Mouse (Mus musculus) liver, adult 2 months (tissue): ENCODE measurements around the gene Cntd1.

ENCODE experiments used
- CTCF ChIP-seq: fragments of 200-500 bp; IDR thresholded peaks from 2 replicates; pipeline ENCODE4 v1.5.1; 2011; ENCODE audit warnings: low read depth, low read length, control low read depth
- POLR2A ChIP-seq: fragments of 200-500 bp; IDR thresholded peaks from 2 replicates; pipeline ENCODE4 v1.6.1; 2011; ENCODE audit warnings: low read length, control low read depth; ENCODE audit not compliant: insufficient read depth; ENCODE audit errors: extremely low read depth

- TF ChIP-seq POLR2A (no peak), CTCF (no peak)
These were observed 16.4 kb upstream of the Cntd1 start for GRCm38 (mm10) chr11:101262272-101262967.
